Mouse (Mus musculus) large intestine, adult 2 months (tissue): Measurements from ENCODE around the gene Pigq. TPM values are rescaled to one million over a fixed set of nuclear protein-coding genes. Genes with fewer than 3 reads are reported as not detected.

Experiments used
- DNase-seq: peaks from one replicate; pipeline ENCODE4 v3.0.0-alpha.2; 2012; ENCODE audit warnings: low read depth, low spot score
- WGBS: fragments of 180-500 bp; shearing (Covaris S2); methylation state at CpG from one replicate; pipeline ENCODE4 v1.1.7; 2018; 5-methylcytosine and 5-hydroxymethylcytosine counted together
- polyA plus RNA-seq: library from polyadenylated mRNA; depleted of rRNA; stranded (reverse); fragments of >200 nt; gene quantifications from 2 replicates; pipeline ENCODE4 v1.2.3, GENCODE M21; 2012

Pigq gene
- polyA plus RNA-seq, 1 experiment, result 73.7 TPM

GRCm38 (mm10) chr17:25893975-25894617 lies 50.6 kb downstream of the Pigq start:
- DNase-seq, result no peak
- 30% methylated on average over 2 of the region's 2 CpGs for WGBS

- WGBS, result 74% methylated on average over 3 of the region's 3 CpGs
Observed at GRCm38 (mm10) chr17:25888837-25889236, 55.9 kb downstream of the Pigq start.

GRCm38 (mm10) chr17:25887467-25887866 lies 57.3 kb downstream of the Pigq start:
- DNase-seq, result no peak
- WGBS, result 70% methylated on average over 10 of the region's 10 CpGs

More at GRCm38 (mm10) chr17:25888837-25889236, 55.9 kb downstream of the Pigq start:
- DNase-seq, result no peak

GRCm38 (mm10) chr17:25886806-25887205 lies 57.9 kb downstream of the Pigq start:
- no peak for DNase-seq

- DNase-seq, result no peak
- 68% methylated on average over 4 of the region's 4 CpGs for whole genome bisulfite sequencing
Observed at GRCm38 (mm10) chr17:25885636-25886035, 59.1 kb downstream of the Pigq start.

- WGBS, result 96% methylated on average over 3 of the region's 3 CpGs
- DNase-seq, result no peak
Observed at GRCm38 (mm10) chr17:25883824-25884223, 60.9 kb downstream of the Pigq start.

- 89% methylated on average over 8 of the region's 8 CpGs for WGBS
- no peak for DNase-seq
Observed at GRCm38 (mm10) chr17:25883268-25883667, 61.5 kb downstream of the Pigq start.

GRCm38 (mm10) chr17:25882306-25882705 lies 62.4 kb downstream of the Pigq start:
- WGBS, result 66% methylated on average over 5 of the region's 5 CpGs

GRCm38 (mm10) chr17:25881691-25882090 lies 63.0 kb downstream of the Pigq start:
- DNase-seq, result no peak
- WGBS, result 78% methylated on average over 4 of the region's 4 CpGs

More at GRCm38 (mm10) chr17:25882306-25882705, 62.4 kb downstream of the Pigq start:
- no peak for DNase-seq

- no peak for DNase-seq
- WGBS, result 56% methylated on average over 5 of the region's 5 CpGs
Observed at GRCm38 (mm10) chr17:25880913-25881641, 63.7 kb downstream of the Pigq start.

GRCm38 (mm10) chr17:25880196-25880910 lies 64.4 kb downstream of the Pigq start, which contains the start of gene Wfikkn1:
Gene Wfikkn1, minus strand, starts transcription at chr17:25880858.
- no peak for DNase-seq
- WGBS, result 56% methylated on average over 5 of the region's 5 CpGs

GRCm38 (mm10) chr17:25879750-25880149 lies 65.0 kb downstream of the Pigq start:
- WGBS, result 67% methylated on average over 8 of the region's 8 CpGs
- DNase-seq, result no peak

- 72% methylated on average over 4 of the region's 4 CpGs for WGBS
- no peak for DNase-seq
Observed at GRCm38 (mm10) chr17:25879261-25879660, 65.5 kb downstream of the Pigq start.

- WGBS, result 94% methylated on average over 19 of the region's 19 CpGs
- DNase-seq, result no peak
Observed at GRCm38 (mm10) chr17:25878611-25879180, 66.0 kb downstream of the Pigq start.

- DNase-seq, result no peak
- 90% methylated on average over 32 of the region's 32 CpGs for WGBS
Observed at GRCm38 (mm10) chr17:25877741-25878610, 66.8 kb downstream of the Pigq start.

- 94% methylated on average over 3 of the region's 3 CpGs for WGBS
- no peak for DNase-seq
Observed at GRCm38 (mm10) chr17:25877025-25877424, 67.7 kb downstream of the Pigq start.
